Mouse (Mus musculus): ENCODE data around the gene Rin3.

GRCm38 (mm10) chr12:102424456-102424855, 141.6 kb downstream of the Rin3 start:
- TF ChIP-seq MYC (IDR thresholded peaks at IDR 0.05; ENCODE audit: low read depth, low read length) (no peak), CTCF (IDR thresholded peaks at IDR 0.05 in 2 of 3, conservative IDR thresholded peaks at IDR 0.05 in 1 of 3; ENCODE audit: control insufficient read depth in 1 of 3, insufficient read depth in 1 of 3, low read depth in 2 of 3, low read length in 3 of 3, poor library complexity in 1 of 3, severe bottlenecking in 1 of 3) (no peak), POLR2AphosphoS5 (IDR thresholded peaks at IDR 0.05; ENCODE audit: borderline replicate concordance, low read depth, low read length) (no peak), POLR2A (IDR thresholded peaks at IDR 0.05; ENCODE audit: control insufficient read depth in 1 of 2, insufficient read depth in 1 of 2, low read depth in 1 of 2, low read length in 2 of 2, poor library complexity in 1 of 2) (no peak), RAD21 (IDR thresholded peaks at IDR 0.05; ENCODE audit: low read depth, low read length) (no peak), GATA1 (IDR thresholded peaks at IDR 0.05; ENCODE audit: low read depth, low read length) (no peak), GABPA (IDR thresholded peaks at IDR 0.05; ENCODE audit: low read depth, low read length) (no peak), NRF1 (IDR thresholded peaks at IDR 0.05; ENCODE audit: insufficient read depth, low read depth, low read length, poor library complexity, severe bottlenecking) (no peak), ETS1 (IDR thresholded peaks at IDR 0.05; ENCODE audit: low read depth, low read length) (no peak), E2F4 (IDR thresholded peaks at IDR 0.05; ENCODE audit: borderline replicate concordance, low read depth, low read length) (no peak), EP300 (IDR thresholded peaks at IDR 0.05; ENCODE audit: low read depth in 1 of 2, low read length in 2 of 2) (no peak), MAFK (IDR thresholded peaks at IDR 0.05; ENCODE audit: borderline replicate concordance, low read depth, low read length) (no peak)

Data from MEL (cell line).